Mouse (Mus musculus): ENCODE measurements around the gene Kif1bp.

Gene Kif1bp

GRCm38 (mm10) chr10:62556558-62556901 lies 21.7 kb downstream of the Kif1bp start:
- WGBS, result 84% methylated on average over 6 of the region's 6 CpGs

DNA sequence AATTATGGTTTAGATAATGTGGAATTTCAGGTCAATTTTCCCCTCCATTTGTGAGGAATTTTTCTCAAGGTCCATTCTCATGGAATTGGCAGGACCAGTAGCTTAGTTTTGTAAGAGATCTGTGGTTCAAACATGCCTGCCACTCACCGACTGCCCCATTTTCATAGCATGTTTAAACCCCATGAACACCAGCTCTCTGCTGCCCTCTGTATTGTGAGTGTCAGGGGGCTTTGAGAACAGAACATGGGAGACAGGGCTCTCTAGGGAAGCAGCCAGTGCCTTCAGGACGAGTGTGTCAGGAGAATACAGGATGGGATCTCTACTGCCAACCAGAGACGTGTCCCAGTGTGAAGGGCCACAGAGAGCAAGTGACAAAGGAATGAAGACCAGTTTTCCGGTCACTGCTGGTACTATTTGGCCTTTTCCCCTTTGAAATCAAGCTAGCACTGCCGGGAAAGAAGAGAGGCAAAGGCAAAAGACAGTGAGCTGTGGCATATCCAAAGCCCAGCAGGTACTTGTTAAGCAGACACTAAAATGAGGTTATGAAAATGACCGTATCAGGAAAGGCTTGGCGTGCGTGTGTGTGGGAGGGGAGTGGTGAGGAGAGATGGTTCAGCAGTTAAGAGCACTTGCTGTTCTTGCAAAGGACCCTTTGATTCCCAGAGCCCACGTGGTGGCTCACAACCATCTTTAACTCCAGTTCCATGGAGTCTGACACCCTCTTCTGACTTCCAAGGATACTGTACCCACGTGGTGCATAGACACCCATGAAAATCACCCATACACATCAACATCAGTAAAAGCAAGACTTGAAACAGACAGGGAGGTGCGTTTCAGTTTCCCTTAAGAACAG lies 22.3 kb downstream of the Kif1bp start:
- WGBS, result 59% methylated on average over 11 of the region's 11 CpGs

DNA sequence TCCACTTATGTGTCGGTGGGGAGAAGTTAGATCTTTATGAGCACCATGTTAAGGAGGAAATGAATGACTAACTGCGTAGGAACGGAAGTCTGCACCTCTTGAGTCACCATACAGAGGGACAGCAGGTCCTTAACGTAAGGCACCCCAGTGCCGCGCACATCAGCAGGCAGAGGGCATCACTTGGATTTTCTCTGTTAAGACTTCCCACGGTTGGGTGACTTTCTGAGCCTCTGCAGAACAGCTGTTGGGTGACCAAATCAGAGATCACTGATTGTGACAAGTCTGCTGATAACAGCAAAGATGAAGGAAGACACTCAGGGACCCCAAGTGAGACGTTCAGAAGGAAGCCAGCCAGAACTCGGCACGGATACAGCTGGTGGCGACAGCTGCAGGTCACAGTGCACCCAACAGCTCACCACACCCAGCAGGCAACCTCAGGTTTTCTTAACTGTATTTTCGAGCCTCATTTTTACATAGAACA lies 24.6 kb downstream of the Kif1bp start:
- WGBS, result 79% methylated on average over 12 of the region's 12 CpGs

- WGBS, result 52% methylated on average over 7 of the region's 7 CpGs
Observed at GRCm38 (mm10) chr10:62550787-62551300, 27.4 kb downstream of the Kif1bp start.

DNA sequence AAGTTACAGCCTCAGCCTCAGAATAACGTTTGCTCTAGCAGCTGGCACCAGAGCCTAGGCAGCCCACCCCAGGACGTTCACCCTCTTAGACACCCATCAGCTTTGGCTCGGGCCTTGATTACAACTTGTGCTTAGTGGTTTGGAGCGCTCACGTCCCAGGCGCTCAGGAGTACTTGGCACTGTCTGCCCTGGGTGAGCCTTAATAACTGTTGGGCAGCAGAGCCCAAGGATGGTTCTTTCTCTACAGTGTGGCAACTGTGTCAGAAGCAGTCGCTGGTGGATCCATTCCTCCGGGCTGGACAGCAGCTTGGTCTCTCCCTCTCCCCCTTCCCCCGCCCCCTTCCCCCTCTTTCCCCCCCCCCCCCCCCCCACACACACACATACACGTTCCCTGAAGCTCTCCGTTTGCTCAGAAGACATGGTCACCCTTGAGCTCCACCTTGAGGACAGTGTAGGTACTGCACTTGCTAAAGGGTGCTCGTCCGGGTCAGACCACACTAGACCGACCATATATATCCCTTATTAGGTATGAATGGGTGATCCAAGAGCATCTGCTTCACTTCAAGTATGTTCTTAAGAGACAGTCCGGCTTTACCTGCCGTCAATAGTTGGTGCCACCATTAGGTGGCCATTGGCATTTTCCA lies 28.6 kb downstream of the Kif1bp start:
- WGBS, result 33% methylated on average over 13 of the region's 16 CpGs

- 60% methylated on average over 10 of the region's 10 CpGs for WGBS
Observed at GRCm38 (mm10) chr10:62546441-62546840, 31.8 kb downstream of the Kif1bp start.

- WGBS, result 93% methylated on average over 4 of the region's 4 CpGs
Observed at GRCm38 (mm10) chr10:62544316-62544715, 33.9 kb downstream of the Kif1bp start.

- WGBS, result 82% methylated on average over 12 of the region's 12 CpGs
Observed at GRCm38 (mm10) chr10:62543399-62543808, 34.9 kb downstream of the Kif1bp start.

DNA sequence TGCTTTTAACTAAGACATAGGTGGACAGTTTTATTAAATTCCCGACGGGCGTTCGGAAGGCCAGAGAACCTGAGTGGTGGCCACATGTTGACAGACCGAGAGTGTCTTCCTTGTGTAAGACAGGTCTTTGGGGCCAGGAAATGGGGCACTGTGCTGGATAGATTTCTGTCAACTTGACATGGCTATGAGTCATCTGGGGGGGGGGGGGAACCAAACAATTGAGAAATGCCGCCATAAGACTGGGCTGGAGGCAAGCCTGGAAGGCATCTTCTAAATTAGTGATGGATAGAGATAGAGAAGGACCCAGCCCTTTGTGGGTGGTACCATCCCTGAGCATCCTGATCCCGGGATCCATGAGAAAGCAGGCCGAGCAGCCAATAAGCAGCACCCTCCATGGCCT lies 35.3 kb downstream of the Kif1bp start:
- WGBS, result 93% methylated on average over 8 of the region's 8 CpGs

GRCm38 (mm10) chr10:62542507-62542906 lies 35.8 kb downstream of the Kif1bp start:
- WGBS, result 93% methylated on average over 12 of the region's 12 CpGs

DNA sequence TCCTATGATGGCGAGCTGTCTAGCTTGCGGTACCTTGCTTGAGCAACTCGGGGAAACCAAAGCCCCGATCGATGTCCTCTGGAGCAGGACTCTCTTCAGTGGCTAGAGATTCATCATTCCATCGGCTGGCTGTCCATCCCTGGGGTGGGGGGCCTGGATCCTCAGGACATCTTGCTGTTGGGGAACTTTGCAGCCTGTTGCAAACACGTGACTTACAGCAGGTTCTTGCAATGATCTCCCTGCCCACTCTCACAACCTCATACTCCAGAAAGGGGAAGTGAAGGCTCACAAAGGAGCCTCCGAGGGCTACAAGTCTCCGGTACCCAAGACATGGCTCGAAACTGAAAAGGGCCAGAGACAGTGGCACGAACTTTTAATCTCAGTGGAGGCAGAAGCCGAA lies 36.8 kb downstream of the Kif1bp start:
- 93% methylated on average over 12 of the region's 12 CpGs for WGBS

DNA sequence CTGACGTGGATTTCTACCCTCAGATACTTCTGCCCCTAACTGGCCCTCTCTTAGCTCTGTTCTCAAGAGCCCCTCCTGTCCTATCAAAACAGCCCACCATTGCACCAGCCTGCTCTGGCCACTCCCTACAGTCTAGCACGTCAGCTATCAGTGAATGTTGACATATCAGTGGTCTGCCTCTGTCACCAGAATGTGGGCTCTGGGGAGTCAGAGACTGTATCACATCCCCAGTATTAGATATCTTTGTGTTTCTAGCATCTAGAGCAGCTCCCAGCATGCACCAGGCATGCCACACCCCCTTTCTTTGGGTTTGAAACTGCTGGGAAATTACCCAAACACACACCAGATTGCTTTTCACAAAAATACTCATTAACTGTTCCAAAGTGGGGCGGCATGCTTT lies 37.5 kb downstream of the Kif1bp start:
- WGBS, result 79% methylated on average over 3 of the region's 3 CpGs

GRCm38 (mm10) chr10:62534509-62534908 lies 43.7 kb downstream of the Kif1bp start:
- 82% methylated on average over 7 of the region's 7 CpGs for WGBS

DNA sequence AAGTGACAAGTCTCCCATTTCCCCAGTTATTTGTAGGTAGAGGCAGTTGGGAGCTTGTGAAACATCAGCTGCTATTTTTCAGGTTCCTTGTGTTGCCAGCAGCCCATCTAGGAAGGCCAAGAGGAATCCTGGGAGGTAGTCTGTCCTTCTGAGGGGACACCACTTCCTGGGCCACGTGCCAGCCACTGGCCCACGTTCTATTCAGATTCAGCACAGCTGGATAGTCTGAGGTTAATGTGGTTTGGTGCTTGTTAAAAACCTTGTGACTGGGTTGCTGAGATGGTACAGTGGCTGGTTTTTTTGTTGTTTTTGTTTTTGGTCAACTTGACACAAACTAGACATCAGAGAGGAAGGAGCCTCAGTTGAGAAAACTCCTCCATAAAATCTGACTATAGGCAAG lies 45.4 kb downstream of the Kif1bp start:
- WGBS, result 30% methylated on average over 2 of the region's 2 CpGs

- WGBS, result 71% methylated on average over 9 of the region's 9 CpGs
Observed at GRCm38 (mm10) chr10:62530183-62530582, 48.1 kb downstream of the Kif1bp start.

GRCm38 (mm10) chr10:62527351-62527750 lies 50.9 kb downstream of the Kif1bp start, which contains the start of gene Srgn:
Gene Srgn (minus strand): TSS chr10:62527451.
- WGBS, result 84% methylated on average over 14 of the region's 14 CpGs

DNA sequence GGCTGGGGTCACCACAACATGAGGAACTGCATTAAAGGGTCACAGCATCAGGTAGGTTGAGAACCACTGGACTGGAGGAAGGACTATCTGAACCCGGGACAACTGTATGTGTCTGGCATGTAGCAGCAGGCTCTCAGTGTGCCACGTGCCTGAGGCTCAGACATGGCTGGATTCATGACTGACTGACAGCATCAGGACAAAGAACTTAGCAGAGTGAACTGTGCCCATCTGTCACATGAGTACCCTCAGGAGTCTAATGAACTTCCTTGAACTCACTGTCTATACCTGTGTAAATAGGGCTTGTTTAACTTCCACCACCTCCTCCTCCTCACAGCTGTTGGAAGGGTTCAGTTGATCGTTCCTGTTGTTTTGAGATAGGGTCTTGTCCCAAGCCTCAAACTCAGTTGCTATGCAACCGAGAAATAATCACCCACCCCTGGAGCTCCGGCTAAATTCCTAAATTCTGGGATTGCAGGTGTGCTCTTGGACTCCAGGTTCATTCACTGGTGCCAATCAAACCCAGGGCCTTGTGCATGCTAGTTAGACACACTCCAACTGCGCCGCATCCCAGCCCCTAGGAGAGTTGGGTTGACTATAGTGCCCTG lies 55.8 kb downstream of the Kif1bp start:
- WGBS, result 85% methylated on average over 7 of the region's 7 CpGs

GRCm38 (mm10) chr10:62521763-62522162 lies 56.5 kb downstream of the Kif1bp start:
- WGBS, result 83% methylated on average over 4 of the region's 4 CpGs

- 64% methylated on average over 2 of the region's 2 CpGs for WGBS
Observed at GRCm38 (mm10) chr10:62520911-62521310, 57.3 kb downstream of the Kif1bp start.

DNA sequence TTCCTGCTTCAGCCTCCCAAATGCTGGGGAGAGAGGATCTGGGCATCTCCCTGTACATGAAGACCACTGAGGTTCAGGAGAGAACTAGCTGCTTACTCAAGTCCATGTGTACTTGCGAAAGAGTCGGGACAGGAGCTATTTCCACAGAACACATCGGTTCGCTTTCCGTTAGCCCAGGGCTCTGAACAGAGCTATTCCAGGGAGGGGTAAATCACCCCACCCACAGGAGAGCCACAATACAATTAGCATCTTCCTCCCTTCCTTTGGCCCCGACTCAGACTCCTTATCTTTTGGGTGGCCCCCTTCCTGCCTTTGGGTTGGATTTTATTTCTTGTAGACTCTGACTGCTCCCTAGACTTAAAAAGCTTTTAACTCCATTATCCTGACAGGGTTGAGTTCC lies 60.7 kb downstream of the Kif1bp start:
- 86% methylated on average over 6 of the region's 6 CpGs for WGBS

GRCm38 (mm10) chr10:62512855-62513254 lies 65.4 kb downstream of the Kif1bp start:
- 95% methylated on average over 4 of the region's 4 CpGs for WGBS

DNA sequence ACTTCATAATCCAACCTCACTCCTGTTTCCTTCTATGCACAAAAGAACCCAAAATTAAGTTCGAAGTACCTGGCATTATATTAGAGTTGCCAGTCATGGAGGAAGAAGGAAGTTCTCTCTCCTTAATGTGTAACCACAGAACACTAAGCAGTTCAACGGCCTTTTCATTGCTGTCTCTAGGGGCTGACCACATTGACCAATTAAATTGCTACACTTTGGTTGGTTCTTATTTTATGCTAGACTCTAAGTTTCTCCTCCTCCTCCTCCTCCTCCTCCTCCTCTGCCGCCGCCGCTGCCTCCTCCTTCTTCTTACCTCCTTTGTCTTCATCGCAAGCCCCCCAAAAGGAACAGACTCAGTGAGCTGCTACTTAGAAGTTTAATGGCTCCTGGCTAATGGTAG lies 66.7 kb downstream of the Kif1bp start:
- WGBS, result 87% methylated on average over 6 of the region's 6 CpGs

Data from cerebral cortex, adult 2 months (tissue).